Mouse (Mus musculus): Measurements from ENCODE around the gene Fat3.

The Fat3 gene

GRCm38 (mm10) chr9:15948086-15948485, 553.0 kb downstream of the Fat3 start:
- no peak for DNase-seq (ENCODE audit: low spot score in 2 of 2)

- no peak for DNase-seq (ENCODE audit: low spot score in 2 of 2)
These were observed 556.9 kb downstream of the Fat3 start for GRCm38 (mm10) chr9:15944182-15944581.

DNA sequence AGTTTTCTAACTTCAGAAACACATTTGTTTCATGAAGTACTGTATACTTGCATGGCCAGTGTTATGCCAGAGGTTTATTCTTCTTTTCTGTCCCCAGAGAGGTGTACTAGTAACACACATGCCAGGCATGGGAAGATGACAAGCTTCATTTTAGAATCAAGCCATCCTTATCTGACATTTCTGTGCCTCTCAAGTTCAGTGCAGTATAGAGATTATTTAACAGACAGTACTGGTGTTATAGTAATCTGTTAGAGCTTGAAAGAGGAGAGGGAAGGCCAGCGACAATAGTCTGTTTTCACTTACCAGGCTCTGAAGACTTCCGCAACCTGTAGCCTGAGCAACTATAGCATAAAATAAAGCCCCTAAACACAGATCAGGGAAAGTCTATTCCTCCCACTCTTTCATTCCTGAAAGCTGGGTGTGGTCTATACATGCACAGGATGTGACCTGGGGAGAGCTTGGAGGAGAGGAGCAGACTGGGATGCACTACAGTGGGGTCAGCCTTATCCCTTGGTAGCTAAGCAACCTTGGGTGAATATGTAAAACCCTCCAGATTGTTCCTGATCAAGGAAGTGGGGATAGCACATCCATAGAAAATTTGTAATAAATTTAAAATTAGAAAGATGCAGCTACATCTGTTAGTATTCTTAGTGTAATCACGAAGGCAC, 557.5 kb downstream of the Fat3 start:
- DNase-seq (ENCODE audit: low spot score in 2 of 2), result no peak

GRCm38 (mm10) chr9:15941818-15942217, 559.3 kb downstream of the Fat3 start:
- DNase-seq (ENCODE audit: low spot score in 2 of 2), result no peak

DNA sequence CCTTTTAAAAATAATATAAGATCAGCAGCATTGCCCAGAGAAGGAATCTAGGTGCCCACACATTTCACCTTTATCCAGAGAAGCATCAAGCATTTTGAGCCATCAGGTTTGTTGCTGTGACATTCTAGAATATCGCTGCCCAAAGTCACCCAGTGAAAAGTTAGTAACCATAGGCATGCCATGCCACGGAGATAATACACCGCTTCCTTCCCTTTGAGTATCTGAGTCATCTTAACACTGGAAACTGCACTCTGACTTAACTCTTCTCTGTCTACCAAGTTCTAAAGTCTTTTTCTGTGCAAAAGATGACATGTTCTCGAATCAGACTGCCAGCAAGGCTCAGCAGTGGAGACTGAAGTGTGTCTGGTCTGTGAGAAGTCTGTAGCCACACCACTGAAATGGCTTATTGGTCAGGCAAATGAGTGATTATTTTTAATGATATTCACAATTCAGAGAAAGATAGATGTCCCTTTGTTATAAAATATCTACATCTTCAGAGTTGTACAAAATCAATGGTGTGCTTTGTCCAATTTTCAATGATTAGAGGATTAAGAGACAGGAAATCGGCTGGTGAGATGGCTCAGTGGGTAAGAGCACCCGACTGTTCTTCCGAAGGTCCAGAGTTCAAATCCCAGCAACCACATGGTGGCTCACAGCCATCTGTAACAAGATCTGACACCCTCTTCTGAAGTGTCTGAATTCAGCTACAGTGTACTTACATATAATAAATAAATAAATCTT, 560.0 kb downstream of the Fat3 start:
- DNase-seq (ENCODE audit: low spot score in 2 of 2), result no peak

DNA sequence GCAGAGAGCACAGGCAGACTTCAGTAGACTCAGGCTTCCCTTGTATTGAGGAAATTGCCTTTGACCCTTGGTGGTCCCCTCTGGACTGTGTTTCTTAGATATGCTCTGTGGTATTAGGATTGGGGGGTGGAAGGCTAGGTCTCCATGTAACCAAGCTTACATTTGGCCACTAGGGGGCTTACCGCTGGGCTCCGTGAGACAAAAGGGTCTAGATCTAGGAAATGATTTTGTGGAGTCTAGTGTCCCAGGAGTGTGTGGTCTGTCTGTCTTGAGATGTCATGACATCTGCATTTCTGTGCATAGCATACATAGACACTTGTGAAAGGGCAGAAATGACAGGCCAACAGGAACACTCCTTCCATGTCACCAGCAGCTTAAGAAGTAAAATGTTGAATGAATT, 561.5 kb downstream of the Fat3 start:
- no peak for DNase-seq (ENCODE audit: low spot score in 2 of 2)

- DNase-seq (ENCODE audit: low spot score in 2 of 2), result no peak
These were observed 563.1 kb downstream of the Fat3 start for GRCm38 (mm10) chr9:15937837-15938514.

- no peak for DNase-seq (ENCODE audit: low spot score in 2 of 2)
These were observed 570.1 kb downstream of the Fat3 start for GRCm38 (mm10) chr9:15930928-15931443.

DNA sequence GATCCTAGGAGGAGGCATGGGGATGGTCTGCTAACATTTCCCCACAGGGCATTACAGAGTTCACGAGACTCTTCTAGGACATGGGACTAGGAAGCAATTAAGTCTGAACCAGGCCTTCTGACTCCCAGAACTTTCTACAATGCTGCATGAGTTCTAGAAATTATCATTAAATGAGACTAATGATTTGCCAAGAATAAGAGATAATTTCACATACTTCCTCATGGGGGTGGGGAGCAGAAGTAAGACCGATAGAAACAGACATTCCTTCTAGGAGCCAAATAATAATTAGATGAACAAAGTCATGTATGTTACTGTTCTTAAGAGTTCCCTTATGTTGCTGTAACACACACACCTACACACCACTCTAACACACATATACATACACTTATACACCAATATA, 572.8 kb downstream of the Fat3 start:
- no peak for DNase-seq (ENCODE audit: low spot score in 2 of 2)

DNA sequence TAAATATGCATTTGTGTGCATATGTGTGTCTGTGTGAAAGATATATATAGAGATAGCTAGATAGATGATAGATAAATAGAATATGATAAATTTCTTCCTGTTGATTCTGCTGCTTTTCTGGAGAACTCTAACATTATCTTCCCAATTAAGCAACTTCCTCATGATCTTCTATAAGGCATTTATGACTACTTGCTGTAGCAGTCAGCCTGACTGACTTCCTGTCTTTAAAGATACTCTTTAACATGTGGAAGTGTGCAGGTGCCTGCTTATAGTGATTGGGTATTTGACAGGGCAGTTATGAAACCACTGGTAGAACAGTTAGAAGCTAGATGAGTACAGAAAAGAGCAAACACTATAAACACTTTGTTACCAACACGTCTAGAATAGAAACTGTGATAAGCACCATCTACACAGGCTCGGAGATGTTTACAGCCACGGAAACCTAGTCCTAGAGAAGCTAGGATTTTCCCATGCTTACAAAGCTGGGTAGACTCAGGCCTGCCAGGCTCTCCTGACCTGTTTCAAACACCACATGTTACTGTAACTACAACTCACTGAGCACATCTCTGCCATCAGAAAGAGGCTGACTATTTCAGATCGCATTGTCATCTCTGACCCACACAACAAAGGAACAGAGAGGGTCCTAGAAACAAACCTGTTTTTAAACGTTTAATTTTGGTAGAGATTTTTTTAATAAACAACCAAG, 573.6 kb downstream of the Fat3 start:
- no peak for DNase-seq (ENCODE audit: low spot score in 2 of 2)

DNA sequence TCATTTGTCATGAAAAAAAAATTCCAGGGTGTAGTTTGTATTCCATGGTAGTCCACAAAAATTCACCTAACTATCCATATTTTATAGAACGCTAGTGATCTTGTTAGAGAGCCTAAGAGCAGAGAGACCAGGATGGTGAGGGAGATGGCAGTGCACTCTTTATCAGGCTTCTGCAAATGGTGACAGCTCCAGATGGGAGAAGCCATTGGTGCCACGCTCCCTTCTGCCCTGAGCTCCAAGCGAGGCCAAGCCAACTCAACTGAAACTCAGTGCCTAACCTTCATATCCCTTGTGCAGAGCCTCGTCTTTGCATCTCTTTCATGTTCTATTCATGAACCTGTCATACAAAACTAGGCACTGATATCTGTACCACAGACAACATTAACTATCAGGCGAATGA, 575.8 kb downstream of the Fat3 start:
- DNase-seq (ENCODE audit: low spot score in 2 of 2), result no peak

GRCm38 (mm10) chr9:15920271-15920670, 580.8 kb downstream of the Fat3 start:
- no peak for DNase-seq (ENCODE audit: low spot score in 2 of 2)

DNA sequence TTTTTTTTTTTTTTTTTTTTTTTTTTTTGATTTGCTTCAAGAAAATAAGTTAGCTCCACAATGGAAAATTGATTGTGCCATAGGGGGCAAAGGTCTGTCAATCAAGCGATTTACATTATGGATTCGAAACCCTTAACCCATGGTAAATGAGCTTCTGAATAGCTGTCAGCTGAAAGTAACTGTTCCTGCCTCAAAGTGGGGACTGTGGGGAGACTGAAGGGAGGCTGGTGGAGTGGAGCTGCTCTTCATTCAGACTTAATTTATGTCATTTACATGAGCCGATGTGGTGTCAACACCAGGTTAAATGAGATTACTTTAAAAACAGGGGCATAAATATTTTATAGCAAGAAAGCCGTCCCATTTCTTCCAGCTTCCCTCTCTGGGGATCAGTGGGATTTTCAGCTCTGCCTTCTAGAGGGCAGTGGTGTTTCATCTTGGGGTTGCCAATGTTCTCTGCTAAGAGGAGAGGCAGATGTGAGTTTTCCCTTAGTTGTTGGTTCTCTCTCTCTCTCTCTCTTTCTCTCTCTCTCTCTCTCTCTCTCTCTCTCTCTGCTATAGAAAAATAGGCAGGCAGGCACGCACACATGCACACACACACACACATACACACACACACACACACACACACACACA, 581.6 kb downstream of the Fat3 start:
- no peak for DNase-seq (ENCODE audit: low spot score in 2 of 2)

DNA sequence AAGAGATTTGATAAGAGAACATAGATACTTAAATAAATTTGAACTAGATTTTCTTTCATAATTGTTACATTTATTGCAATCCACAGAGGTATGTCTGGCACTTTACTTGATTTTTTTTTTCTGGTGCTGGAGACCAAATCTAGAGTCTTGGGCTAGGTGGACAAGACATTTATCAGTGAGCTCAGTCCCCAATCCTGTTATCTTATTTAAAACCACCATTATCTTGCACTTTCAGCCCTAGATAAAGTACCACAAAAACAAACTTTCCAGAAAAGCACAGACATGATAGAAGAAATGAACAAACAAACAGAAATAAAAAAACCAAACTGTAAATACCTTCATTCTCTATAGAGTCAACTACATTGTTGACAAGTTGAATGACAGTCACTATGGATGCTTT, 584.5 kb downstream of the Fat3 start:
- DNase-seq (ENCODE audit: low spot score in 2 of 2), result no peak

GRCm38 (mm10) chr9:15912735-15913134, 588.4 kb downstream of the Fat3 start:
- DNase-seq (ENCODE audit: low spot score in 2 of 2), result no peak

DNA sequence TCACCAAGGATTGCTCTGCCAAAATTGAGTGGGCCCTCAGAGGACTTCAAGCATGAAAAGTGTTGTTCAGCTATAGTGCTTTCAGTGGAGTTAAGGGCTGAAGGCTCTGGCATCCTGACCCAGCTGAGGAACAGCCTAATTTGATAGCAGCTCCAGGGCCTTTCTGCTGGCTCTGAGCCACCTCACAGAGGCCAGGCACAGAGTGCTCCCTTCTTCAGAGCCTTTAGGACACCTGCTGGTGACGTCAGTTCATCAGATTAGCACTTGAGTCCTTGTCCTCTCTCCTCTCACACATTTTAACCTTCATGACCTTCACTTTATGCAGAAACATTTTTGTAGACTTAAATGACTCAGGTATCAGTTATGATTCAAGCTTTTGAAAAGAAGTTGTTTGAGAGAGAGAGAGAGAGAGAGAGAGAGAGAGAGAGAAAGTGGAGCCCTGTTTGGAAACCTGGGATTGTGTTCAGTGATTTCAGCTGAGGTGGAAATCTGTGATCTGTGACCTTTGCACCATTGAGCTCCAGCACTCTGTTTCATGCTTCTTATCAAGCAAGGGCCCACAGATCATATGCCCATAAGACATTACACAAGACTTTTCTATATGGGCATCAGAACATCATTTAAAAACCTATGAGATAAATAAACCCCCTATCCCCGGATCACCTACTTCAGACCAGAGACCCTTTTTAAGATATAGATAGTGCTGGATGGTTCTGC, 591.5 kb downstream of the Fat3 start:
- DNase-seq (ENCODE audit: low spot score in 2 of 2), result no peak

DNA sequence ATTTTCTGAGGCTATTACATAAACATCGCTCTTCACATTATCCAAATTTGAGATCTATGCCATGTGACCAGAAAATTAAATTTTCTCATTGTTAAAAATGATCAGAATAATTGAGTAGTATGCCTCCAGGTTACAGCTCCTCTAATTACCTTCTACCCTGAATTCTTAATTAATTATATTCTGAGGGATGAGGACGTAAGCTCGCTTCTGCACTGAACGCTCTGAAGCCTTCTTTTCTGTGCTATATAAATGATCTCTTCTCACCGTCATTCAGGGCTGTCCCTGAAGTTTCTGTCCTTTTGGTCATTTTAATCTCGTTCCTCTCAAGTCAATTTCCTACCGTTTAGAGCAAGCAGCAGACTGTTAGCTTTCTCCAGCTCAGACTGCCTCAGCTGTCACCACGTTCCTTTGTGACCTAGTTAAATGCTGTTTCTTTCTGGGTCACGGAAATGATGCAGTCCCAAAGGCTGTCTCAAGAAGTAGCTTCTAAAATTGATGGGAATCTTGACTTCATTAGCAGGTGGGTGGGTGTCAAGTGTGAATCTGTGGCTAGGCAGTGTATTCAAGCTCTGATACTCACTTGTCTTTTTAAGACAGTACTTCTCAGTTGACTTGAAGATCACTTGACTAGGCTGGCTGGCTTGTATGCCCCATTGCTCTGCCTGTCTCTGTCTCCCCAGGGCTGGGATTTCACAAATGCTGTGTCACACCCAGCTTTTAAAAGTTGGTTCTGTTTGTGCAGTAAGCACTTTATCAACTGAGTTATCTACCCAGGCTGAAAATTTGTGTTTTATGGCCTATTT, 596.9 kb downstream of the Fat3 start:
- no peak for DNase-seq (ENCODE audit: low spot score in 2 of 2)

DNA sequence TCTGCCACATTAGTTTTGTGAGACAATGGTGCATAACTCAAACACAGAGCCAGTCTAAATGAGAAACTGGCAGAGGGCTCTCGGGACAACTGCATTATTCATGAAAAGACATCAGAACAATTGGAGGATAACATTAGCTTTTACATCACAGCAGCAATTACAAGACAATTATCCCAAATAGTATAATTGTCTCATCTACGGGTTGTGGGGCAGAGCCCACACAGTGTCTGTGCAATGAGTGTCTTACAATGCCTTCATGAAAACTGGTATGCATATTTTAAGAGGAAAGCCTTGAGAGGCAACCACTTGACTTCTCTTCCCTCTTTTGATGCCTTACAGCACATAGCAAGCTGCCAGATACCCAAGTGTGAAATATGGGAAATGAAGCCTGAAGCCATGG, 603.0 kb downstream of the Fat3 start:
- DNase-seq (ENCODE audit: low spot score in 2 of 2), result no peak

GRCm38 (mm10) chr9:15886756-15887155, 614.3 kb downstream of the Fat3 start:
- DNase-seq (ENCODE audit: low spot score in 2 of 2), result no peak

DNA sequence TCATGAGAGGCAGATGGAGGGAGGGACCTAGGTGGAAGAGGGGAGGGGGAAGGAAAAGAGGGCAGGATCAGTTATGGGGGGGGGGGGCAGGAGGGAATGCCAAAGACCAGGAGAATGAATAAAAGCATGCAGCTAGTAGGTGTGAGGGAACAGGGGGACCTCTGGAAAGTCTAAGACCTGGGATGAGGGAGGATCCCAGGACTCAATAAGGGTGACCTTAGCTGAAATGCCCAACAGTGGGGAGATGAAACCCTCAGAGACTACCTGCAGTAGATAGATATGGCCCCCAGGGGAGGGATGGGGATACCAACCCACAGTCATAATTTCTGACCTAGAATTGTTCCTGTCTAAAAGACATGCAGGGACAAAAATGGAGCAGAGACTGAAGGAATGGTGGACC, 620.3 kb downstream of the Fat3 start:
- no peak for DNase-seq (ENCODE audit: low spot score in 2 of 2)
